Mouse (Mus musculus): ENCODE data around the gene Fam83f. TPM values are rescaled to one million over a fixed set of nuclear protein-coding genes. Genes with fewer than 3 reads are reported as not detected.

Fam83f gene
- total RNA-seq, 2 experiments from 2014 or later, result 0.15 TPM; not detected in 1

DNA sequence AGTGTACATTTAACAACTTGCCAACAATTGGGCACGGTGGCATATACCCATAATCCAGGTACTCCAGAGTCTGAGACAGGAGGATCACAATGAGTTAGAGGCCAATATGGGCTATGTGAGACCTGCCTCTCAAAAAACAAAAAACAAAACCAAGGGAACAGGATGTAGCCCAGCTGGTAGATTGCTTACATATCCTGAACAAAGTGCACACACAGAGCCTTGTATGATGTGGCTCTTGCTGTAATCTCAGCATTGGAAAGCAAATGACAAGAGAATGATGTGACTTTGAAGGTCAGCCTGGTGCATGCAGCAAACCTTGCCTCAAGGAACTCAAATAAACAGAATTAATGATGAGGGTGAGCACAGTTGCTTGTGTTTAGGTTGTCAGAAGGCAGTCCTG, 70.2 kb downstream of the Fam83f start:
- Histone ChIP-seq H3K4me3 (no peak overlapping the region), H3K27ac (no peak overlapping the region)
- no peak for DNase-seq (ENCODE audit: low spot score in 2 of 2)
- no peak for TF ChIP-seq CTCF (conservative IDR thresholded peaks at IDR 0.05)

DNA sequence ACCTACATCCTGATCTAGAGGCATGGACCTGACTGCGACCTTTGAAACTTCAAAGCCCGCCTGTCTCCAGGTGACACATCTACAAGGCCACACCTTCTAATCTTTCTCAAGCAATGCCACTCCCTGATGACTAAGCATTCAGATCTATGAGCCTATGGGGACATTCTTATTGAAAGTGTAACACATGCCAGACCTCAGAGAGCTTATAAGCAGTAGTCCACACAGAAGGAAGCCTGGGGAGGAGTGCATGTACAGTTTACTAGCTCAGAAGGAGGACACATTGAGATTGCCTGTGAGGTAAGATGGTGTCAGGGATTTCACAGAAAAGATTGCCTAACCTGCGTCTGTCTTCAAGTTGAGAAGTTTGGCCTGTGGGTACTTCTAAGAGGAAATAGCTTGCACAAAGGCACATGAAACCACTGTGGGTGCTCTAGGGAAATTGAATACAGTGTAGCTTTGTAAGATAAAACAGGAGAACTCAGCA, 71.4 kb downstream of the Fam83f start:
- no peak for TF ChIP-seq CTCF (conservative IDR thresholded peaks at IDR 0.05)
- H3K27ac ChIP-seq, result no peak overlapping the region
- H3K4me3 ChIP-seq, result no peak overlapping the region
- no peak for DNase-seq (ENCODE audit: low spot score in 2 of 2)

DNA sequence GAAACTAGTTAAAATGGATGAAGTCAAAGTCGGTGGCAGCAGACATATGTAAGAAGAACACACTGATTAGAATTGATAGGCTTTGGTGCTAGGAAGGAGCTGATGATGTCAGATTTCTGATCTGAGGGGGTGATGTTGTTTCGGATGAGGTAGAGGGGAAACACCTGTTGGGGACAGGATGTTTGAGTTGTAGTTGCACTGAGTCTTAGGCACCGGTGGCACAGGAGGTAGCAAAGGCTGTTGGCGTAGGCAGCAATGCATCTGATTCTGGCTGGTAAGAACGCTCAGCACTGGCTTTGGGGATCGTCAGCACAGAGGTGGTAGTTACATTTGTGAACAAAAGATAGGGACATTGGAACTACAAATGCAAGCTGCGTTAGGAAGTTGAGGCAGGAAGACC, 72.0 kb downstream of the Fam83f start:
- H3K4me3 ChIP-seq, result no peak overlapping the region
- DNase-seq (ENCODE audit: low spot score in 2 of 2), result no peak
- no peak for TF ChIP-seq CTCF (conservative IDR thresholded peaks at IDR 0.05)
- no peak overlapping the region for H3K27ac ChIP-seq

DNA sequence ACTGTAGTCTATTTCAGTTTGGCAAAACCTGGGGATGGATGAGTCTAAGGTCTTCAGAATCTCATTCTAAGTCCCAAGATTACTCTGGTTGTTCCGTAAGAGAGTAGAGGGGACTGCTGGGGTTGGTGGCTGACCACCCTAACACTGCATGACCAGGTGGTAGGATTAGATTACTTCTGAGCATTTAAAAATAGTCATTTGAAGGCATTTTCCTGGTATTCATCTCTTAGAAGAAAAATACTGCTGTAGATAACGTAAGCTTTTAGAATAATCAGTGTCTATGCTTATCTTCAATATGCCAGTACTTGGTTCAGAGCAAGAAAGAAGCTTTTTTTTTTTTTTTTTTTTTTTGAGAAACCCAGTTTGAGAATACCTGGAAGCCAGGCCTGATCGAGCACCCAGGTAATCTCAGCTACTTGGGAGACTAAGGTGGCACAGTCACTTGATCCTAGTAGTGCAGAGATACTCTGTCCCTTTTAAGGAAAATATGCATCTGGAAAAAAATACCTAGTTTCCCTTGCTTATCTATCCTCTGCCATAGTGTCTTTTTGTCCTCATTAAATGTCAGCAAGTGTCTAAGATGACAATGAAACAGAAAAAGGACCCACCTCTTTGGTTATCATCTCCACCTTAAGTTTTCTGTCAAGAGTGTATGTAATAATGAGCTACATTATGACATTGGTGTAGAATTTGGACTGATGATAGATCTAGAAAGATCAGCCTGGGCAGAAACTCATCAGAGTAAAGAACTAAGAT, 73.2 kb downstream of the Fam83f start:
- no peak overlapping the region for H3K4me3 ChIP-seq
- no peak for TF ChIP-seq CTCF (conservative IDR thresholded peaks at IDR 0.05)
- H3K27ac ChIP-seq, result no peak overlapping the region
- no peak for DNase-seq (ENCODE audit: low spot score in 2 of 2)

DNA sequence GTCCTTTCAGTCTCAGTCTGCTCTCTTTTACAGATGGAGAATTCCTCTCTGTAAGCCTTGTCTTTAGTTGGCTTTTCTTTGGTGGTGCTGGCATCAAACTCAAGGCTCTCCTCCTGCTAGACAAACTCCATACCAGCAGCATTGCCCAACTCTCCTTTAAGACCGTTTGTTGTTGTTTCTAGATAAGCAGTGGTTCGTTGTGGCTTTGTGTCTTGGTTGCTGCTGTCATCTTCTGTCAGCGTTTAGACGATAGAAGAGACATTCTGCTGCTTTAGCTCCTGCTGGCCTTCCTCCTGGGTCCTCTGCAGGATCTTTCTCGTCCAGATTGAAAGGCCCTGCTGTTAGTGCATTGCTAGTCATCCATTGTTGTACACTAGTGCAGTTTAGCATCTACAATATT, 77.3 kb downstream of the Fam83f start:
- Histone ChIP-seq H3K4me3 (no peak overlapping the region), H3K27ac (no peak overlapping the region)
- no peak for TF ChIP-seq CTCF (conservative IDR thresholded peaks at IDR 0.05)
- DNase-seq (ENCODE audit: low spot score in 2 of 2), result no peak

Small RNA genes within 50 kb of the gene (microRNA-seq; reads per million reads assigned to microRNA genes)
- gene Mir6957, result 0 reads per million in 2 experiments

Other genes starting within 250 kb of the Fam83f start
- gene Enthd1, start 106.7 kb upstream of the Fam83f start, total RNA-seq (2021), result not detected
- under 1 TPM; 0.22 to 0.28 TPM for gene Grap2, start 99.3 kb upstream of the Fam83f start, total RNA-seq (2021)
- gene Tnrc6b, start 39.5 kb downstream of the Fam83f start, total RNA-seq (2021), result 100 to 1,000 TPM; 127 to 133 TPM

Measured in layer of hippocampus, adult 2 months (tissue).